Mouse (Mus musculus) forebrain, embryonic 14.5 days (tissue): ENCODE data around the gene Pold2. TPM values are rescaled to one million over a fixed set of nuclear protein-coding genes. Genes with fewer than 3 reads are reported as not detected.

Source experiments
- ATAC-seq: fragments of 200-750 bp; cut with Nextera tagmentation; 2 replicates; pipeline ENCODE4 v1.8.0; 2017; ENCODE audit warnings: mild to moderate bottlenecking, moderate library complexity
- DNase-seq: peaks from one replicate; pipeline ENCODE4 v3.0.0-alpha.2; 2015; ENCODE audit warnings: low spot score
- H3K27ac ChIP-seq: fragments of 300-500 bp; sonication (generic); 2 replicates; pipeline ENCODE4 v1.5.1; 2014; ENCODE audit warnings: low read depth, mild to moderate bottlenecking, control low read depth, low read length, moderate library complexity
- H3K27me3 ChIP-seq: fragments of 300-500 bp; sonication (generic); replicated peaks from 2 replicates; pipeline ENCODE4 v1.6.1; 2014; ENCODE audit warnings: low read length, control low read depth, mixed read lengths; ENCODE audit not compliant: control insufficient read depth, insufficient read depth
- H3K36me3 ChIP-seq: fragments of 300-500 bp; sonication (generic); 2 replicates; pipeline ENCODE4 v1.6.1; 2014; ENCODE audit warnings: low read length, control low read depth; ENCODE audit not compliant: control insufficient read depth, insufficient read depth
- H3K4me1 ChIP-seq: fragments of 300-500 bp; sonication (generic); 2 replicates; pipeline ENCODE4 v1.6.1; 2014; ENCODE audit warnings: antibody characterized with exemption, low read length, control low read depth; ENCODE audit not compliant: control insufficient read depth, insufficient read depth
- H3K4me2 ChIP-seq: fragments of 300-500 bp; sonication (generic); 2 replicates; pipeline ENCODE4 v1.6.1; 2014; ENCODE audit warnings: mild to moderate bottlenecking, control low read depth, low read length
- H3K4me3 ChIP-seq: fragments of 300-500 bp; sonication (generic); 2 replicates; pipeline ENCODE4 v1.5.1; 2014; ENCODE audit warnings: low read depth, low read length, control low read depth
- H3K9ac ChIP-seq: fragments of 300-500 bp; sonication (generic); 2 replicates; pipeline ENCODE4 v1.6.1; 2014; ENCODE audit warnings: mild to moderate bottlenecking, low read length, control low read depth, moderate library complexity
- H3K9me3 ChIP-seq: fragments of 300-500 bp; sonication (generic); replicated peaks from 2 replicates; pipeline ENCODE4 v1.6.1; 2016; ENCODE audit warnings: low read length, control low read depth, mixed read lengths; ENCODE audit not compliant: control insufficient read depth
- WGBS: fragments of 180-500 bp; shearing (Covaris S2); extraction: QIAGEN DNeasy Blood & Tissue Kit; methylation state at CpG from one replicate; pipeline ENCODE4 v1.1.7; 2014; 5-methylcytosine and 5-hydroxymethylcytosine counted together
- polyA plus RNA-seq: library from polyadenylated mRNA; unstranded; fragments of >200 nt; fragmentation: Nextera tagmentation; extraction: Ambion mirVana; gene quantifications from 2 replicates; pipeline ENCODE4 v1.2.1, GENCODE M21; 2014

The Pold2 gene
- polyA plus RNA-seq, 1 experiment from 2014 or later = 73.0 TPM

DNA sequence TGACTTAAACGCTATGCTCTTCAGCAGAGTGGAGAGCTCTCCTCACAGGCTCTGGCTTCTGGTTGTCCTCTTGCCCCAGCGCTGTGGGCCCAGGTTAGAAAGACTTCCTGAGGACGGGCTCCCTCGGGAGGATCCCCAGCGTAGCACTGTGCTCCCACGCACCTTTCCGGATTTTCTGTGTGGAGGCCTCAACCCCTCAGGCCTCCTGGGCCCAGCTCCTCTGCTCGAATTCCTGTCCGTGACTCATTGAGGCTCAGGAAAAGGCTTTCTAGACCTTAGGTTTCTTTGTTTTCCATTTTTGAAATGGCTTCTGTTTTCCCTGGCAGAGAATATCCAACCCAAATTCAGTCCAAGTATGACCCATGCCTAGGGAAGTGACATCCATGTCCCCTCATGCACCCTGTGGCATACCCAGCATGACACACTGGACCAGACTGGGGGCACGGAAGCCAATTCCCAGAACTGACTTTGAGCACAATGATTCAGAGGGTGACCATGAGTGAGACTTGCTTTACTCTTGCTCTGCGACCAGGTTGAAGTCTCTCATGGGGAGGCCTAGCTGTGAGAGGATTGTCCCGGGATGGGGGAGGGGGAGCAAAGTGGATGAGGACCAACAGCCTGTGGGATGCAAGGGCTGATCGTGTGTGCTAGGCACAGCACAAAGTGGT is 18.1 kb downstream of the Pold2 start:
- no peak overlapping the region for H3K9ac ChIP-seq
- ATAC-seq = no peak
- peaks cover 26% of the 10 kb centered on the region for H3K27me3 ChIP-seq
- H3K4me3 ChIP-seq = no peak overlapping the region
- no peaks in the 10 kb centered on the region for H3K36me3 ChIP-seq
- H3K27ac ChIP-seq = no peak overlapping the region
- no peak overlapping the region for H3K4me2 ChIP-seq
- H3K9me3 ChIP-seq = no peaks in the 10 kb centered on the region
- 87% methylated on average over 13 of the region's 13 CpGs for WGBS
- no peak for DNase-seq
- H3K4me1 ChIP-seq = peaks cover 4% of the 10 kb centered on the region; the same call in 1 of the 2 replicates

DNA sequence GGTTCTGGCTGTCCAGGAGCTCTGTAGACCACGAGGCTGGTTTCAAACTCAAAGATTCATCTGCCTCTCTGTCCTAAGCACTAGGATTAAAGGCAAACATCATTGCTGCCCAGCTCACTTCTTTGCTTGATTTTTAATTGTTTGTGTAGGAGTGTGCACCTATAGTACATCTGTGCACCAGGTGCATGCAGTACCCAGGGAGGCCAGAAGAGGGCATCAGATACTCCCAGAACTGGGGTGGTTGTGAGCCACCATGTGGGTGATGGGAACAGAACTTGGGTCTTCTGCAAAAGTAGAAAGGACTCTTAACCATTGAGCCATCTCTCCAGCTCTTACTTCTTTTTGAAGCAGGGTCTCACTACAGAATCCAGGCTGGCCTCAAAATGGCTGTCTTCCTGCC is 19.4 kb downstream of the Pold2 start:
- Histone ChIP-seq H3K4me3 (no peak overlapping the region), H3K9ac (no peak overlapping the region), H3K4me2 (no peak overlapping the region), H3K4me1 (peaks cover 4% of the 10 kb centered on the region; the same call in 1 of the 2 replicates), H3K27ac (no peak overlapping the region), H3K9me3 (no peaks in the 10 kb centered on the region), H3K27me3 (peaks cover 26% of the 10 kb centered on the region), H3K36me3 (no peaks in the 10 kb centered on the region)
- 71% methylated on average over 1 of the region's 1 CpGs for WGBS
- no peak for DNase-seq
- no peak for ATAC-seq

DNA sequence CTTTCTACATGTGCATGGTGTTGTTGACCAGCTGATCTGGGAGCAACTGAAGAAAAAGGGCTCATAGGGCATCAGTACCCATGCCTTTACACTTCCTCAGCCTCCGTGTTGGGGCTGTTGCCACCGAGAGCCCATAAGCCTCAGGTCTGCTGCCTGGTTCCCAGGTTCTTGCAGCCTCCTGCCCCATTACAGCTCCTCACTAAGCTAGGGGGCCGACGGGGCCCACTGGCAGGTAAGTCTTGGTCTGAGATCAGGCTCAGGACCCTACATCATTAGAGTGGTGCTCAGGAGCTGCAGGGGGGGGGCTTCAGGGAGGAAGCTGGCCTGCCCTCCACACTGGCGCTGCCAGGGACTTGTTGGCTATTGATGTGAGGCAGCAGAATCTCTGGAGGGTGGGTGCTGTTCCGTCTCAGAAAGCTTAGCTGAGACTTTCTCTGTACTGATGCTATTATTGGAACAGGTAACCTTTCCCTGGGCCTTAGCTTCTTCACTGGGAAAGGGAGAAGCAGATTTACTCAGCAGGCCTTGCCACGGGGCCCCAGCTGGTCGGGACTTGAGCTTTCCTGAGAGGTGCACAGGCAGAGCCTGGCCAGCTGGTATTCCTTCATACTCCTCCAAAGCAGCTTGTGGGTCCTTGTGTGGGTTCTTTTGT is 21.5 kb downstream of the Pold2 start:
- Histone ChIP-seq H3K4me1 (no peaks in the 10 kb centered on the region; the same call in 1 of the 2 replicates), H3K36me3 (no peaks in the 10 kb centered on the region), H3K4me2 (no peak overlapping the region), H3K9ac (no peak overlapping the region), H3K4me3 (no peak overlapping the region), H3K27ac (no peak overlapping the region), H3K9me3 (no peaks in the 10 kb centered on the region), H3K27me3 (peaks cover 9% of the 10 kb centered on the region)
- DNase-seq = no peak
- 78% methylated on average over 8 of the region's 8 CpGs for WGBS
- ATAC-seq = no peak

DNA sequence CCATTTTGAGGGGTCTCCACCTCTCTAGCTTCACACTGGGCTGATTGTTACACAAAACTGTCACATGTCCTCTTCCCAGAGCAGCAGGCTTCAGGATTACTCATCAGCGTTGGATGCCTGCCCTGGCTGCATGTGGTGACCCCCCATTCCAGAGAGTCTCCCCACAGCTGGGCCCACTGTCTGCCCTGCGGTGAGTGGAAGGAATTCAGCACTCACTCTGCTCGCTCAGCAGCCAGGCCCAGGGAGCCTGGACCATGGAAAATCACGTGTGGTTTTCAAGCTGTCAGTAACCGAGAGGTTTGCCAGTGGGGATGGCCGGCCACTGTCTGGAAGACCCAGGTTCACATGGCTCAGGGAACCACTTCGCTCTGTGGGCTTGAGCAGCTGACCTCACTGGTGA is 22.2 kb downstream of the Pold2 start:
- Histone ChIP-seq H3K36me3 (no peaks in the 10 kb centered on the region), H3K4me2 (no peak overlapping the region), H3K27me3 (peaks cover 2% of the 10 kb centered on the region; the same call in 1 of the 2 replicates), H3K9me3 (no peaks in the 10 kb centered on the region), H3K4me1 (no peaks in the 10 kb centered on the region), H3K27ac (no peak overlapping the region), H3K9ac (no peak overlapping the region), H3K4me3 (no peak overlapping the region)
- 57% methylated on average over 7 of the region's 7 CpGs for WGBS
- ATAC-seq (no peak), DNase-seq (peak; percentile 43)

DNA sequence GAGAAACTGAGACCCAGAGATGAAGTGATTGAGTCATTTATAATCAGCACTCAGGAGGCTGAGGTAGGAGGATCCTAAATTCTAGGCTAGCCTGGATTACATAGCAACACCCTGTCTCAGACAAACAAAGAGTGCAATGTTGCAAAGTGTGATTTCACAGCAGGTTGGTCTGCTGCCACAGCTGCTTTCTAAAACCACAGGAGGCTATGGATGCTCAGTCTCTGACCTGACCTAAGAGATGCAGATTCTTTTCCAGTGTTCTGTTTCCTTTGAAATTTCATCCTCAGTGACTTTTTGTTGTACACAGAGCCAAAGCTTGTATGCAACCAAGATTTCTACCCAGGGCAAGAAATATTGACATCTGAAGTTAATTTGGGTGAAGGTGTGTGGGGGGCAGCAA is 22.6 kb downstream of the Pold2 start:
- no peaks in the 10 kb centered on the region for H3K36me3 ChIP-seq
- H3K27ac ChIP-seq = no peak overlapping the region
- no peak for DNase-seq
- H3K4me3 ChIP-seq = no peak overlapping the region
- H3K4me2 ChIP-seq = no peak overlapping the region
- no peak for ATAC-seq
- H3K9me3 ChIP-seq = no peaks in the 10 kb centered on the region
- H3K27me3 ChIP-seq = no peaks in the 10 kb centered on the region
- no peaks in the 10 kb centered on the region for H3K4me1 ChIP-seq
- H3K9ac ChIP-seq = no peak overlapping the region

DNA sequence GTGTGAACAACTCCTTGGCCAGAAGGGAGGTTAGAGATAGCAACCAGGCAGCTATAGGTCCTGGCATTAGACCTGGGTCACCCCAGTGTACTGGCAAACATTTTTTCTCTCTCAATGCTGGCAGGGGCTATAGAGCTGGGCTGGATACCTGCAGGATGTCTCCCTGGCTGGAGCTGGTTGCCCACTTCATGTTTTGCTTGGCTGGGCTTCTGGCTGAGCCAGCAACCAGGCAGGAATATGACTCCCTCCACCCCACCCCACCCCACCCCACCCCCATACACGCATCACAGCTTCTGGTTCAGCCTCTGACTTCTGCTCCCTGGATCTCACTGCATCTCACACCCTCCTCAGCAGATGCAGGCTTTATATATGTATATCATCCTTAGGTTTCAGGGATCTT is 25.8 kb downstream of the Pold2 start:
- 0 out of 2 replicates have a peak, but pooled peaks cover 8% of the 10 kb centered on the region for H3K4me1 ChIP-seq
- H3K9me3 ChIP-seq = no peaks in the 10 kb centered on the region
- no peaks in the 10 kb centered on the region for H3K36me3 ChIP-seq
- ATAC-seq = no peak
- no peak overlapping the region for H3K4me3 ChIP-seq
- WGBS = 77% methylated on average over 1 of the region's 1 CpGs
- H3K27ac ChIP-seq = no peak overlapping the region
- H3K9ac ChIP-seq = no peak overlapping the region
- no peaks in the 10 kb centered on the region for H3K27me3 ChIP-seq
- DNase-seq = no peak
- H3K4me2 ChIP-seq = no peak overlapping the region

DNA sequence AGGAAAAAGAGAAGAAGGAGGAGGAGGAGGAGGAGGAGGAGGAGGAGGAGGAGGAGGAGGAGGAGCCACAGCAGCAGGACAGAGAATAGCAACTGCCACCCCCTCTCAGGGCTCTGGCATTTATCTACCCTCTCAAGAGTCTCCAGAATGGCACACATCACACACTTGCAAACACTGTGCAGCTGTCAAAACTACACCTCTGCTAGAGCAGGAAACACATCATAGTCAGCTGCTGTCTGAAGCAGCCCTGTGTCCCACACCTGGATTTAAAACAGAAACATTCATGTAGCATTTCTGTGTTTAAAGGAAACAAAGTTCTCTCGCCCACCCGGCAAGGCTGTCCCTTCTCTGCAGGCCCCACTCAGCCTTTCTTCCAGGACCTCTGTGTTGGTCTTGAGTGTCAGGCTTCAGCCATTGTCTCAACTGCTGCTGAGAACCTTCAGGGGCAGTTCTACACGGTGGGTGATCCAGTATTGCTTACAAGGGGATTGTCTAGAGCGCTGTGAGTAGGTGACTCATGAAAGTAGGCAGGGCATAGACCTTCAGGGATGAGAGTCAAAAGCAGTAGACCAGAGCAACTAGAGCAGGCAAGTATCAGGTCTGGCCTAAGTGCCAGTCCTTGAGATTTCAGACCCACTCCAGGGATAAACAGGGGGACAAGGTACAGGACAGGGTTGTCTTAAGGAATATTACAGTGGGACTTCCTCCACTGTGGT is 26.9 kb downstream of the Pold2 start:
- H3K9ac ChIP-seq = no peak overlapping the region
- WGBS = 60% methylated on average over 4 of the region's 4 CpGs
- H3K4me3 ChIP-seq = no peak overlapping the region
- H3K36me3 ChIP-seq = no peaks in the 10 kb centered on the region
- no peaks in the 10 kb centered on the region for H3K27me3 ChIP-seq
- DNase-seq (no peak), ATAC-seq (no peak)
- no peak overlapping the region for H3K4me2 ChIP-seq
- 0 out of 2 replicates have a peak, but pooled peaks cover 8% of the 10 kb centered on the region for H3K4me1 ChIP-seq
- no peak overlapping the region for H3K27ac ChIP-seq
- no peaks in the 10 kb centered on the region for H3K9me3 ChIP-seq

DNA sequence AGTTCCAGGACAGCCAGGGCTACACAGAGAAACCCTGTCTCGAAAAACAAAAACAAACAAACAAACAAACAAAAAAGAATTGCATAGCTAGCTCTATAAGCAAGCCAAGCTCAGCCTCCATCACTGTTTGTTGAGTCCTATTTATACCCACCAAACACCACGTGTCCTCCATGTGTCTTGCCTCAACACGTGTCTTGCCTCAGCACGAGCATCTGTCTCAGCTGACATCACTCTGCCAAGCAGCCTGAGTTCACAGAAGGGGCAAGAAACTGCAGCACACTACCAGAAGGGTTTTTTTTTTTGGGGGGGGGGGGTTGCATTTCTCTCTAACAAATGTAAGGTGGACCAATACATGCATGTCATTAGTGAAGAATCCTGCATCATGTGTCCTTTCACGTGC is 27.6 kb downstream of the Pold2 start:
- H3K36me3 ChIP-seq = no peaks in the 10 kb centered on the region
- H3K4me2 ChIP-seq = no peak overlapping the region
- 0 out of 2 replicates have a peak, but pooled peaks cover 8% of the 10 kb centered on the region for H3K4me1 ChIP-seq
- H3K27me3 ChIP-seq = no peaks in the 10 kb centered on the region
- 68% methylated on average over 5 of the region's 5 CpGs for WGBS
- no peak overlapping the region for H3K4me3 ChIP-seq
- no peak overlapping the region for H3K27ac ChIP-seq
- H3K9ac ChIP-seq = no peak overlapping the region
- ATAC-seq (no peak), DNase-seq (no peak)
- no peaks in the 10 kb centered on the region for H3K9me3 ChIP-seq

DNA sequence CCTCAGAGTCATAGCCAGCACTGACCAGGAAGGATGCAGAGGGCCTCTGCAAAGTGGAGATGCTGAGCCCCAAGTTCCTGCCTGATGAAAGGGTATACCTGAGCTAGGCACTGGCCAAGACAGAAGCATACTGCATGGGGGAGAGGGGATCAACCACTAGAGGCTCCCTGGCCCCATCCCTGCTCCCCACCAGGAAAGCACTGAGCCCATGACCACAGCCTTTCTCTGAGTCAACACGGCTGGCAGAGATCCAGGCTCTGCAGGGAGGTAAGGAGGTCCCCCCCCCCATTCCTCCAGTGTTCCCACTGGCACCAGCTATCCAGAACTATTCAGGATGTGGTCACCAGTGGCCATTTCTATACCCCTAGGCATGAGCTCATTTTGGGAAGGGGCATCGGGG is 28.8 kb downstream of the Pold2 start:
- H3K9me3 ChIP-seq = no peaks in the 10 kb centered on the region
- H3K4me3 ChIP-seq = no peak overlapping the region
- H3K9ac ChIP-seq = no peak overlapping the region
- DNase-seq (peak; percentile 41), ATAC-seq (peak; percentile 55)
- H3K27ac ChIP-seq = peak overlapping the region; percentile 44; the same call in 1 of the 2 replicates
- 0 out of 2 replicates have a peak, but pooled peaks cover 8% of the 10 kb centered on the region for H3K4me1 ChIP-seq
- H3K27me3 ChIP-seq = no peaks in the 10 kb centered on the region
- H3K36me3 ChIP-seq = no peaks in the 10 kb centered on the region
- 62% methylated on average over 2 of the region's 2 CpGs for WGBS
- H3K4me2 ChIP-seq = no peak overlapping the region
